Mouse (Mus musculus): ENCODE measurements at regions not wholly inside any gene's neighbourhood (a gene's known extent, or its start where the extent isn't known, plus 50 kb on each side); places are given as distances from the start of the nearest gene placed in this dataset.

- no peak overlapping the region for H3K4me3 ChIP-seq (ENCODE audit: low read depth, low read length)
- H3K27me3 ChIP-seq (replicated peaks; ENCODE audit: control insufficient read depth, insufficient read depth, low read length): no peaks in the 10 kb centered on the region
- no peaks in the 10 kb centered on the region for H3K36me3 ChIP-seq (ENCODE audit: control insufficient read depth, insufficient read depth, low read length)
- no peak overlapping the region for H3K4me2 ChIP-seq (ENCODE audit: low read length)
- H3K27ac ChIP-seq (ENCODE audit: low read depth): no peak overlapping the region
- no peaks in the 10 kb centered on the region for H3K9me3 ChIP-seq (ENCODE audit: control insufficient read depth, low read length)
- no peak for ATAC-seq (replicated peaks; ENCODE audit: low FRiP score, low TSS enrichment, low read depth)
- no peak overlapping the region for H3K9ac ChIP-seq (ENCODE audit: low read length)
- DNase-seq (ENCODE audit: low spot score): no peak
- WGBS: 58% methylated on average over 7 of the region's 7 CpGs
- H3K4me1 ChIP-seq (replicated peaks; ENCODE audit: control insufficient read depth, insufficient read depth, low read length): peaks cover 6% of the 10 kb centered on the region; the same call in 1 of the 2 replicates
Observed at GRCm38 (mm10) chr13:43932946-43933345, 148.4 kb downstream of the Cd83 start.

DNA sequence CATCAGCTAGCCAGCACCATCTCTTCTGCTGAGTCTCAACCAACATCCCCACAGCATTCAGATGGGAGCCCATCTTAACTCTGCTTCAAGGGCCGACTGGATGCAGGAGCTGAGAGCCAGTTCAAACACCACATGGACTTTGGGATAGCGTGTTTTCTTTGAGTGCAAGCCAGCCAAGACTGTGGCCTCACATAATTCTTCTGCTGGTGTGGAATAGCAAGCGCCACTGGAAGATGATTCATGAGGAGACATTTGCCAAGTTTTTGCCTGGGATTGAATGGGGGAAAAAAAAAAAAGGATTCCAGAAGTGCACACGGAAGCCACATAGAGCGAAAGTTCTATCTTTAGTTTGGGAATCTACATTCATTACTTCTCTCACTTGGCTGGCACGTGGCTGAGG lies 150.7 kb downstream of the Cd83 start:
- H3K4me3 ChIP-seq (ENCODE audit: low read depth, low read length): no peak overlapping the region
- no peak overlapping the region for H3K27ac ChIP-seq (ENCODE audit: low read depth)
- no peak for ATAC-seq (replicated peaks; ENCODE audit: low FRiP score, low TSS enrichment, low read depth)
- H3K27me3 ChIP-seq (replicated peaks; ENCODE audit: control insufficient read depth, insufficient read depth, low read length): no peaks in the 10 kb centered on the region
- H3K4me1 ChIP-seq (replicated peaks; ENCODE audit: control insufficient read depth, insufficient read depth, low read length): peaks cover 6% of the 10 kb centered on the region; the same call in 1 of the 2 replicates
- H3K36me3 ChIP-seq (ENCODE audit: control insufficient read depth, insufficient read depth, low read length): no peaks in the 10 kb centered on the region
- H3K4me2 ChIP-seq (ENCODE audit: low read length): no peak overlapping the region
- H3K9me3 ChIP-seq (ENCODE audit: control insufficient read depth, low read length): no peaks in the 10 kb centered on the region
- H3K9ac ChIP-seq (ENCODE audit: low read length): no peak overlapping the region
- no peak for DNase-seq (ENCODE audit: low spot score)
- 51% methylated on average over 6 of the region's 6 CpGs for WGBS

DNA sequence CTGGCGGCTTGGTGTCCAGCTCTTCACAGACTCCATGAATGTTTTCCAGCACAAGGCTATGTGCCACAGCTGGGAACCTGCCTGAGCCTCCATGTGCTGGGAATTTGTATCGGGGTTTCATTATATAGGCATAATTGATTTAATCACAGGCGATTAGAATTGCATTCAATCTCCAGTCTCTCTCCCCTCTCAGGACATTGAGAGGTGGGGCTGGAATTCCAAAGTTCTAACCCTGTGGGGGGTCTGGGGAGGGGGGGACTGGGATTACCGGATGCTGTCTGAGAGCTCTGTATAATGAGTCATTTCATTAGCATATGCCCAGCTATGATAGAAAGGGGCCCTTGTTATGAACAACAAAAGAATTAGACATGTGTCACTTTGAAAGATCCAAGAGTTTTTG lies 151.9 kb downstream of the Cd83 start:
- 66% methylated on average over 4 of the region's 4 CpGs for WGBS
- H3K4me1 ChIP-seq (replicated peaks; ENCODE audit: control insufficient read depth, insufficient read depth, low read length): peaks cover 8% of the 10 kb centered on the region; the same call in 1 of the 2 replicates
- no peak overlapping the region for H3K4me2 ChIP-seq (ENCODE audit: low read length)
- no peak overlapping the region for H3K4me3 ChIP-seq (ENCODE audit: low read depth, low read length)
- no peaks in the 10 kb centered on the region for H3K9me3 ChIP-seq (ENCODE audit: control insufficient read depth, low read length)
- no peak overlapping the region for H3K9ac ChIP-seq (ENCODE audit: low read length)
- no peaks in the 10 kb centered on the region for H3K27me3 ChIP-seq (replicated peaks; ENCODE audit: control insufficient read depth, insufficient read depth, low read length)
- H3K36me3 ChIP-seq (ENCODE audit: control insufficient read depth, insufficient read depth, low read length): no peaks in the 10 kb centered on the region
- no peak for ATAC-seq (replicated peaks; ENCODE audit: low FRiP score, low TSS enrichment, low read depth)
- DNase-seq (ENCODE audit: low spot score): no peak
- H3K27ac ChIP-seq (ENCODE audit: low read depth): no peak overlapping the region

DNA sequence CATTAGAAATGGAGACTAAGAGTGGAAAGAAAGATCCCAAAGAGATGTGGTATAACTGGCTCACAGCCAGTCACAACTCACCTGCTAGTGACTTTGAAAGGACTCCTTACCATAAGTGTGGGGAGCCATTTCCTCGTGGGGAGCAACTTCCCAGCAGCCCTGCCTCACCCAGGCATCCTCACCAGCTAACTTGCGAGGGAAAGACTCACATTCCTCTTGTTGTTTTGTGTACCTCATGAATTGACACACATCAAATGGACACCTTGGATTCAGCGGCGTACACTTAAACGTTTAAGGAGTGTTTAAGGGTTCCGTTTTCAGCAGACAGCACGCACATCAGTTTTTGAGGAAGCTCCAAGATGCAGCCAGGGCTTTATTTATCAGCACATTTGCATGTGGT lies 154.0 kb downstream of the Cd83 start:
- ATAC-seq (replicated peaks; ENCODE audit: low FRiP score, low TSS enrichment, low read depth): no peak

DNA sequence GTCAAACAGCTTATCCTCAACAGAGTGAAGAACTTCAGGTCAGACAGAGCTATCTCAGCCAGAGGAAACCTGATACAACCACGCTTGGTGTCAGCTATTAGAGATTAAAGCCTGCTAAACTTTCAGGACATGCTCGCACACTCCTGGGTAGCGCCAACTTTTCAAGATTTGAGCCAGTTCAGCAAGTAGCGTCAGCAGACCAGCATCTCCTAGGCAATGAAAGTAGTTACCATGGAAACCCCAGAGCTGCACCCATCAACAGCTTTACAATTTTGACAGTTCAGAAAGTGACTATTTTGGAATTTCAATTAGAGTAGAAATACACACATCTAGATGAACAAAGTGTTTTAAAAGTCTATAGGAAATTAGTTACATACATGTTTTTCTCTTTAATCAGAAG lies 154.8 kb downstream of the Cd83 start:
- Histone ChIP-seq H3K36me3 (ENCODE audit: control insufficient read depth, insufficient read depth, low read length) (no peaks in the 10 kb centered on the region), H3K4me1 (replicated peaks; ENCODE audit: control insufficient read depth, insufficient read depth, low read length) (peaks cover 7% of the 10 kb centered on the region; the same call in 1 of the 2 replicates), H3K4me3 (ENCODE audit: low read depth, low read length) (no peak overlapping the region), H3K27me3 (replicated peaks; ENCODE audit: control insufficient read depth, insufficient read depth, low read length) (no peaks in the 10 kb centered on the region), H3K4me2 (ENCODE audit: low read length) (no peak overlapping the region), H3K9me3 (ENCODE audit: control insufficient read depth, low read length) (no peaks in the 10 kb centered on the region), H3K9ac (ENCODE audit: low read length) (no peak overlapping the region), H3K27ac (ENCODE audit: low read depth) (no peak overlapping the region)
- ATAC-seq (replicated peaks; ENCODE audit: low FRiP score, low TSS enrichment, low read depth) (no peak), DNase-seq (ENCODE audit: low spot score) (no peak)
- WGBS: 61% methylated on average over 4 of the region's 4 CpGs

More for the DNA sequence above, 154.0 kb downstream of the Cd83 start:
- H3K4me2 ChIP-seq (ENCODE audit: low read length): no peak overlapping the region
- no peaks in the 10 kb centered on the region for H3K9me3 ChIP-seq (ENCODE audit: control insufficient read depth, low read length)
- DNase-seq (ENCODE audit: low spot score): no peak
- H3K36me3 ChIP-seq (ENCODE audit: control insufficient read depth, insufficient read depth, low read length): no peaks in the 10 kb centered on the region
- peaks cover 7% of the 10 kb centered on the region; the same call in 1 of the 2 replicates for H3K4me1 ChIP-seq (replicated peaks; ENCODE audit: control insufficient read depth, insufficient read depth, low read length)
- no peak overlapping the region for H3K4me3 ChIP-seq (ENCODE audit: low read depth, low read length)
- 77% methylated on average over 7 of the region's 7 CpGs for WGBS
- no peak overlapping the region for H3K27ac ChIP-seq (ENCODE audit: low read depth)
- no peaks in the 10 kb centered on the region for H3K27me3 ChIP-seq (replicated peaks; ENCODE audit: control insufficient read depth, insufficient read depth, low read length)
- no peak overlapping the region for H3K9ac ChIP-seq (ENCODE audit: low read length)

- H3K36me3 ChIP-seq (ENCODE audit: control insufficient read depth, insufficient read depth, low read length): no peaks in the 10 kb centered on the region
- H3K4me2 ChIP-seq (ENCODE audit: low read length): no peak overlapping the region
- DNase-seq (ENCODE audit: low spot score) (no peak), ATAC-seq (replicated peaks; ENCODE audit: low FRiP score, low TSS enrichment, low read depth) (no peak)
- H3K27ac ChIP-seq (ENCODE audit: low read depth): no peak overlapping the region
- no peak overlapping the region for H3K4me3 ChIP-seq (ENCODE audit: low read depth, low read length)
- H3K9me3 ChIP-seq (ENCODE audit: control insufficient read depth, low read length): no peaks in the 10 kb centered on the region
- no peak overlapping the region for H3K9ac ChIP-seq (ENCODE audit: low read length)
- H3K4me1 ChIP-seq (replicated peaks; ENCODE audit: control insufficient read depth, insufficient read depth, low read length): 0 out of 2 replicates have a peak, but pooled peaks cover 4% of the 10 kb centered on the region
- WGBS: 37% methylated on average over 8 of the region's 8 CpGs
- H3K27me3 ChIP-seq (replicated peaks; ENCODE audit: control insufficient read depth, insufficient read depth, low read length): no peaks in the 10 kb centered on the region
Observed at GRCm38 (mm10) chr13:43941731-43942130, 157.2 kb downstream of the Cd83 start.

DNA sequence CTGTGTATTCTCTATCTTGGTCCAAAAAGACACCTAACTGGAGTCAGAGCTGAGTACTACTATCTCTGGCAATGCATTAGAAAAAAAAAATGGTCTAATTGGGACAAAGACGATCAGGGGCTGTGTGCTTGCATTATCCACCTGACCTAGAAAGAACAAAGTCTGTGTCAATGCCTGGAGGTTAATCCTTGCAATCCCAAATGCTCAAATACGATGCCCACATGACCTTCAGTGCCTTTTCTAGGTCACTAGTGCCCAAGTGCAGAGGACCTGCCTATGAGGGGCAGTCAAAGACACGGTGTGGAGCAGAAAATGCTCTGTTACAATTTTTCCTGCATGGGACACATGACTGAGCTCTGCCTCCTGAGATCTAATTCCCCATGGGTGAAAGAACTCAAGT lies 164.0 kb downstream of the Cd83 start:
- Histone ChIP-seq H3K4me3 (ENCODE audit: low read depth, low read length) (no peak overlapping the region), H3K36me3 (ENCODE audit: control insufficient read depth, insufficient read depth, low read length) (no peaks in the 10 kb centered on the region), H3K27ac (ENCODE audit: low read depth) (no peak overlapping the region), H3K9ac (ENCODE audit: low read length) (no peak overlapping the region), H3K9me3 (ENCODE audit: control insufficient read depth, low read length) (no peaks in the 10 kb centered on the region), H3K4me2 (ENCODE audit: low read length) (no peak overlapping the region), H3K4me1 (replicated peaks; ENCODE audit: control insufficient read depth, insufficient read depth, low read length) (no peaks in the 10 kb centered on the region), H3K27me3 (replicated peaks; ENCODE audit: control insufficient read depth, insufficient read depth, low read length) (no peaks in the 10 kb centered on the region)
- ATAC-seq (replicated peaks; ENCODE audit: low FRiP score, low TSS enrichment, low read depth) (no peak), DNase-seq (ENCODE audit: low spot score) (no peak)
- 79% methylated on average over 3 of the region's 3 CpGs for WGBS

DNA sequence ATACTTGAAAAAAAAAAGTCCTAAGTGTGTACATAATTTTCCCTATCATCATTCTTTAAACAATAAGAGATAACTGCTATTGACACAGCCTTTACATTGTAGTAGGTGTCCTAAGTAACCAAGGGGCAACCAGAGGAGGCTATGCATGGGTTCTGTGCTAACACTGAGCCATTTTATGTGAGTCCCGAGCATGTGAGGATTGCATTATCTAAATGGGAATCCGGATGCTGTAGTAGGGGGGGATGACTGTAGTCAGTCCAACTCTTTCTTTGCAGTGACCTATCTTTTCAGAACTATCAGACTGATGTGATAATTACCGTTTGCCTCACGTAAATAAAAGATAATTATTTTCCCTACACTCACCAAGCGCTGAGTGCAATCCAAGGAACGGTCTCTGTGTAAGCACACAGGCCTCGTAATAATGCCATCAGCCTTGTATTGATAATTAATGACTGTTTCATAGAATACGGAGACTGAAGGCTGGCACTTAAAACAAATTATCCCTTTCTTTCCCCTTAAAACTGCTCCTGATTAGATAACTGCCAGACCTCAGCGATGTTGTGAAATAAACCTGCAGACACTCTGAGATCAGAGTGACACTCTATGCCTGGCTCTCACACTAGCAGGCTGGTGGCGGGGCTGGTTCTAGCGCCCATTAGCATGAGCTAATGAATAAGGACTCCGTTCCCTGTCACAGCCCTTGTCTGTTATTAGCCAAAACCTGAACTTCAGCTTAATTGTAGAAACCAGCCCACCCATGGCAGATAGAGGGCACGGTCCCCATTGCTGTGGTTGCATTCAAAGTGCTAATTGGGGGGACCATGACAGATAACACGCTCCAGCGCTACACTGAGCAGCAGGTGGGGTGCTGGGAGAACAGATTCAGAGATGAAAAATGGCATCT lies 165.4 kb downstream of the Cd83 start:
- Histone ChIP-seq H3K9me3 (ENCODE audit: control insufficient read depth, low read length) (no peaks in the 10 kb centered on the region), H3K9ac (ENCODE audit: low read length) (no peak overlapping the region), H3K36me3 (ENCODE audit: control insufficient read depth, insufficient read depth, low read length) (no peaks in the 10 kb centered on the region), H3K27ac (ENCODE audit: low read depth) (no peak overlapping the region), H3K4me2 (ENCODE audit: low read length) (no peak overlapping the region), H3K4me3 (ENCODE audit: low read depth, low read length) (no peak overlapping the region), H3K4me1 (replicated peaks; ENCODE audit: control insufficient read depth, insufficient read depth, low read length) (no peaks in the 10 kb centered on the region), H3K27me3 (replicated peaks; ENCODE audit: control insufficient read depth, insufficient read depth, low read length) (no peaks in the 10 kb centered on the region)
- ATAC-seq (replicated peaks; ENCODE audit: low FRiP score, low TSS enrichment, low read depth) (no peak), DNase-seq (ENCODE audit: low spot score) (no peak)
- 48% methylated on average over 15 of the region's 15 CpGs for WGBS

DNA sequence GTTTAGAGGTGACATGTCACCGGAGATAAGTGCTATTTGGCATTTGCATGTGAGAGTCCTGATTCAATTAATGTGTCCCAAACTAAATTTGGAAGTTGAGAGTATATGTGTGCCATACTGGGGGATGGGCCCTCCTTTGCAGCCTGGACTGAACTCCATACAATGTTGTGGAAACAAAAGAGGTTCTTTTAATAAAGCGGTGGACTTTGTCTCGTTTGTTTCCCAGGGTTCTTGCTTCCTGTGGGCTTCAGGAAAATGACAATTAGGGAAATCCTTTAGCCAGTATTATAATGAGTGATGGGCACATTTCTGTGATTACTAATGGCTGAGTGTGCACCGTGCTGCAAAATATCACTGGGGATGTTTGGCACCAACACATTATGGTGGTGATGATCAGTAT lies 167.9 kb downstream of the Cd83 start:
- H3K27ac ChIP-seq (ENCODE audit: low read depth): no peak overlapping the region
- 69% methylated on average over 4 of the region's 4 CpGs for WGBS

More for the DNA sequence above, 167.9 kb downstream of the Cd83 start:
- H3K36me3 ChIP-seq (ENCODE audit: control insufficient read depth, insufficient read depth, low read length): no peaks in the 10 kb centered on the region
- ATAC-seq (replicated peaks; ENCODE audit: low FRiP score, low TSS enrichment, low read depth) (no peak), DNase-seq (ENCODE audit: low spot score) (no peak)
- H3K9me3 ChIP-seq (ENCODE audit: control insufficient read depth, low read length): no peaks in the 10 kb centered on the region
- no peak overlapping the region for H3K9ac ChIP-seq (ENCODE audit: low read length)
- no peaks in the 10 kb centered on the region for H3K27me3 ChIP-seq (replicated peaks; ENCODE audit: control insufficient read depth, insufficient read depth, low read length)
- no peaks in the 10 kb centered on the region for H3K4me1 ChIP-seq (replicated peaks; ENCODE audit: control insufficient read depth, insufficient read depth, low read length)
- no peak overlapping the region for H3K4me2 ChIP-seq (ENCODE audit: low read length)
- no peak overlapping the region for H3K4me3 ChIP-seq (ENCODE audit: low read depth, low read length)

All from intestine, embryonic 14.5 days (tissue).